Mouse (Mus musculus): Measurements from ENCODE around the gene Ngrn. TPM values are rescaled to one million over a fixed set of nuclear protein-coding genes. Genes with fewer than 3 reads are reported as not detected.
A peak's percentile ranks its signal among the peaks of the same experiment; 100 is the strongest.

Gene Ngrn
- polyA plus RNA-seq, 1 experiment from 2014 or later: 45.7 TPM

- DNase-seq (ENCODE audit: low spot score) (no peak), ATAC-seq (ENCODE audit: low read depth) (no peak)
- no peaks in the 10 kb centered on the region for H3K27me3 ChIP-seq (replicated peaks; ENCODE audit: control insufficient read depth, insufficient read depth, low read length)
- H3K9me3 ChIP-seq (ENCODE audit: control insufficient read depth, low read length): no peaks in the 10 kb centered on the region
- no peak overlapping the region for H3K4me2 ChIP-seq (ENCODE audit: low read depth, low read length)
- H3K9ac ChIP-seq (ENCODE audit: low read depth, low read length): no peak overlapping the region
- no peak overlapping the region for H3K27ac ChIP-seq (replicated peaks; ENCODE audit: low read depth, low read length)
- H3K4me1 ChIP-seq (ENCODE audit: control insufficient read depth, insufficient read depth, low read length): no peaks in the 10 kb centered on the region
- 93% methylated on average over 5 of the region's 5 CpGs for WGBS
- no peak overlapping the region for H3K4me3 ChIP-seq (ENCODE audit: low read depth, low read length)
- H3K36me3 ChIP-seq (ENCODE audit: control insufficient read depth, insufficient read depth, low read length): peaks cover 75% of the 10 kb centered on the region
Measured at GRCm38 (mm10) chr7:80284391-80284790, 23.4 kb downstream of the Ngrn start.

- no peaks in the 10 kb centered on the region for H3K9me3 ChIP-seq (ENCODE audit: control insufficient read depth, low read length)
- H3K4me1 ChIP-seq (ENCODE audit: control insufficient read depth, insufficient read depth, low read length): no peaks in the 10 kb centered on the region
- no peaks in the 10 kb centered on the region for H3K27me3 ChIP-seq (replicated peaks; ENCODE audit: control insufficient read depth, insufficient read depth, low read length)
- no peak for ATAC-seq (ENCODE audit: low read depth)
- no peak for DNase-seq (ENCODE audit: low spot score)
- WGBS: 94% methylated on average over 6 of the region's 6 CpGs
- peaks cover 65% of the 10 kb centered on the region for H3K36me3 ChIP-seq (ENCODE audit: control insufficient read depth, insufficient read depth, low read length)
- no peak overlapping the region for H3K27ac ChIP-seq (replicated peaks; ENCODE audit: low read depth, low read length)
- no peak overlapping the region for H3K9ac ChIP-seq (ENCODE audit: low read depth, low read length)
- no peak overlapping the region for H3K4me2 ChIP-seq (ENCODE audit: low read depth, low read length)
- no peak overlapping the region for H3K4me3 ChIP-seq (ENCODE audit: low read depth, low read length)
Measured at GRCm38 (mm10) chr7:80285725-80286124, 24.7 kb downstream of the Ngrn start.

GRCm38 (mm10) chr7:80287736-80288135 is 26.7 kb downstream of the Ngrn start:
- no peaks in the 10 kb centered on the region for H3K9me3 ChIP-seq (ENCODE audit: control insufficient read depth, low read length)
- no peak overlapping the region for H3K9ac ChIP-seq (ENCODE audit: low read depth, low read length)
- no peak overlapping the region for H3K4me2 ChIP-seq (ENCODE audit: low read depth, low read length)
- H3K4me3 ChIP-seq (ENCODE audit: low read depth, low read length): no peak overlapping the region
- no peak for ATAC-seq (ENCODE audit: low read depth)
- H3K4me1 ChIP-seq (ENCODE audit: control insufficient read depth, insufficient read depth, low read length): no peaks in the 10 kb centered on the region
- H3K36me3 ChIP-seq (ENCODE audit: control insufficient read depth, insufficient read depth, low read length): peaks cover 55% of the 10 kb centered on the region
- no peak overlapping the region for H3K27ac ChIP-seq (replicated peaks; ENCODE audit: low read depth, low read length)
- no peak for DNase-seq (ENCODE audit: low spot score)
- WGBS: 74% methylated on average over 10 of the region's 10 CpGs
- H3K27me3 ChIP-seq (replicated peaks; ENCODE audit: control insufficient read depth, insufficient read depth, low read length): no peaks in the 10 kb centered on the region

GRCm38 (mm10) chr7:80294062-80294763 is 33.2 kb downstream of the Ngrn start, which contains the start of gene Prc1:
Gene Prc1, plus strand, starts transcription at chr7:80294450.
- peak within 1 kb of the TSS; percentile 82 for H3K9ac ChIP-seq (ENCODE audit: low read depth, low read length)
- no peaks in the 10 kb centered on the region for H3K27me3 ChIP-seq (replicated peaks; ENCODE audit: control insufficient read depth, insufficient read depth, low read length)
- H3K4me2 ChIP-seq (ENCODE audit: low read depth, low read length): peak within 1 kb of the TSS; percentile 69
- peak within 1 kb of the TSS; percentile 84 for H3K4me3 ChIP-seq (ENCODE audit: low read depth, low read length)
- peak within 1 kb of the TSS; percentile 81 for H3K27ac ChIP-seq (replicated peaks; ENCODE audit: low read depth, low read length)
- 0% methylated on average over 39 of the region's 52 CpGs for WGBS
- H3K9me3 ChIP-seq (ENCODE audit: control insufficient read depth, low read length): no peaks in the 10 kb centered on the region
- H3K36me3 ChIP-seq (ENCODE audit: control insufficient read depth, insufficient read depth, low read length): no peaks in the 10 kb centered on the region
- ATAC-seq (ENCODE audit: low read depth): peak; percentile 99
- DNase-seq (ENCODE audit: low spot score): peak; percentile 99
- H3K4me1 ChIP-seq (ENCODE audit: control insufficient read depth, insufficient read depth, low read length): peaks cover 5% of the 10 kb centered on the region

GRCm38 (mm10) chr7:80294764-80295648 is 34.0 kb downstream of the Ngrn start:
- peak overlapping the region; percentile 79 for H3K27ac ChIP-seq (replicated peaks; ENCODE audit: low read depth, low read length)
- peaks cover 5% of the 10 kb centered on the region for H3K4me1 ChIP-seq (ENCODE audit: control insufficient read depth, insufficient read depth, low read length)
- no peaks in the 10 kb centered on the region for H3K9me3 ChIP-seq (ENCODE audit: control insufficient read depth, low read length)
- DNase-seq (ENCODE audit: low spot score): peak; percentile 57
- H3K4me3 ChIP-seq (ENCODE audit: low read depth, low read length): peak overlapping the region; percentile 84
- H3K36me3 ChIP-seq (ENCODE audit: control insufficient read depth, insufficient read depth, low read length): no peaks in the 10 kb centered on the region; the same call in 1 of the 2 replicates
- WGBS: 8% methylated on average over 37 of the region's 37 CpGs
- H3K4me2 ChIP-seq (ENCODE audit: low read depth, low read length): peak overlapping the region; percentile 69
- no peaks in the 10 kb centered on the region for H3K27me3 ChIP-seq (replicated peaks; ENCODE audit: control insufficient read depth, insufficient read depth, low read length)
- peak; percentile 66 for ATAC-seq (ENCODE audit: low read depth)
- H3K9ac ChIP-seq (ENCODE audit: low read depth, low read length): peak overlapping the region; percentile 82

GRCm38 (mm10) chr7:80296462-80296861 is 35.4 kb downstream of the Ngrn start:
- no peak for ATAC-seq (ENCODE audit: low read depth)
- H3K9me3 ChIP-seq (ENCODE audit: control insufficient read depth, low read length): no peaks in the 10 kb centered on the region

GRCm38 (mm10) chr7:80297041-80297440 is 36.0 kb downstream of the Ngrn start:
- Histone ChIP-seq H3K4me1 (ENCODE audit: control insufficient read depth, insufficient read depth, low read length) (peaks cover 5% of the 10 kb centered on the region), H3K27me3 (replicated peaks; ENCODE audit: control insufficient read depth, insufficient read depth, low read length) (no peaks in the 10 kb centered on the region), H3K9ac (ENCODE audit: low read depth, low read length) (no peak overlapping the region), H3K36me3 (ENCODE audit: control insufficient read depth, insufficient read depth, low read length) (peaks cover 13% of the 10 kb centered on the region), H3K27ac (replicated peaks; ENCODE audit: low read depth, low read length) (no peak overlapping the region), H3K4me2 (ENCODE audit: low read depth, low read length) (no peak overlapping the region), H3K4me3 (ENCODE audit: low read depth, low read length) (no peak overlapping the region), H3K9me3 (ENCODE audit: control insufficient read depth, low read length) (no peaks in the 10 kb centered on the region)
- ATAC-seq (ENCODE audit: low read depth) (no peak), DNase-seq (ENCODE audit: low spot score) (no peak)
- 74% methylated on average over 3 of the region's 3 CpGs for WGBS

More at GRCm38 (mm10) chr7:80296462-80296861, 35.4 kb downstream of the Ngrn start:
- Histone ChIP-seq H3K4me2 (ENCODE audit: low read depth, low read length) (peak overlapping the region; percentile 69; the same call in 1 of the 2 replicates), H3K4me3 (ENCODE audit: low read depth, low read length) (no peak overlapping the region), H3K9ac (ENCODE audit: low read depth, low read length) (no peak overlapping the region), H3K27me3 (replicated peaks; ENCODE audit: control insufficient read depth, insufficient read depth, low read length) (no peaks in the 10 kb centered on the region), H3K27ac (replicated peaks; ENCODE audit: low read depth, low read length) (no peak overlapping the region), H3K36me3 (ENCODE audit: control insufficient read depth, insufficient read depth, low read length) (peaks cover 7% of the 10 kb centered on the region), H3K4me1 (ENCODE audit: control insufficient read depth, insufficient read depth, low read length) (peaks cover 5% of the 10 kb centered on the region)
- WGBS: 93% methylated on average over 6 of the region's 6 CpGs
- DNase-seq (ENCODE audit: low spot score): no peak

GRCm38 (mm10) chr7:80298754-80299153 is 37.7 kb downstream of the Ngrn start:
- Histone ChIP-seq H3K36me3 (ENCODE audit: control insufficient read depth, insufficient read depth, low read length) (peaks cover 26% of the 10 kb centered on the region), H3K4me1 (ENCODE audit: control insufficient read depth, insufficient read depth, low read length) (peaks cover 5% of the 10 kb centered on the region), H3K9ac (ENCODE audit: low read depth, low read length) (no peak overlapping the region), H3K9me3 (ENCODE audit: control insufficient read depth, low read length) (no peaks in the 10 kb centered on the region), H3K27me3 (replicated peaks; ENCODE audit: control insufficient read depth, insufficient read depth, low read length) (no peaks in the 10 kb centered on the region), H3K4me2 (ENCODE audit: low read depth, low read length) (no peak overlapping the region), H3K27ac (replicated peaks; ENCODE audit: low read depth, low read length) (no peak overlapping the region), H3K4me3 (ENCODE audit: low read depth, low read length) (no peak overlapping the region)
- DNase-seq (ENCODE audit: low spot score) (no peak), ATAC-seq (ENCODE audit: low read depth) (no peak)
- 92% methylated on average over 4 of the region's 4 CpGs for WGBS

Data from embryonic facial prominence, embryonic 14.5 days (tissue).